Mouse (Mus musculus): ENCODE data around the gene Fhit.

The Fhit gene

GRCm38 (mm10) chr14:10345905-10346304 is 815.9 kb downstream of the Fhit start:
- DNase-seq, result no peak

GRCm38 (mm10) chr14:10344064-10344463 is 817.8 kb downstream of the Fhit start:
- DNase-seq, result no peak

GRCm38 (mm10) chr14:10316764-10317163 is 845.1 kb downstream of the Fhit start:
- DNase-seq, result no peak

GRCm38 (mm10) chr14:10312190-10312589 is 849.6 kb downstream of the Fhit start:
- no peak for DNase-seq

GRCm38 (mm10) chr14:10305286-10305685 is 856.5 kb downstream of the Fhit start:
- DNase-seq, result no peak

- no peak for DNase-seq
Measured at GRCm38 (mm10) chr14:10301497-10301896, 860.3 kb downstream of the Fhit start.

GRCm38 (mm10) chr14:10300914-10301313 is 860.9 kb downstream of the Fhit start:
- no peak for DNase-seq

GRCm38 (mm10) chr14:10299030-10299429 is 862.8 kb downstream of the Fhit start:
- DNase-seq, result no peak

- no peak for DNase-seq
Measured at GRCm38 (mm10) chr14:10289043-10289442, 872.8 kb downstream of the Fhit start.

- no peak for DNase-seq
Measured at GRCm38 (mm10) chr14:10286027-10286426, 875.8 kb downstream of the Fhit start.

GRCm38 (mm10) chr14:10228708-10229107 is 933.1 kb downstream of the Fhit start:
- DNase-seq, result no peak

- no peak for DNase-seq
Measured at GRCm38 (mm10) chr14:10221847-10222246, 940.0 kb downstream of the Fhit start.

- no peak for DNase-seq
Measured at GRCm38 (mm10) chr14:10213216-10213615, 948.6 kb downstream of the Fhit start.

GRCm38 (mm10) chr14:10211184-10211583 is 950.7 kb downstream of the Fhit start:
- DNase-seq, result no peak

- no peak for DNase-seq
Measured at GRCm38 (mm10) chr14:10209007-10209406, 952.8 kb downstream of the Fhit start.

GRCm38 (mm10) chr14:10205699-10206098 is 956.1 kb downstream of the Fhit start:
- no peak for DNase-seq

- no peak for DNase-seq
Measured at GRCm38 (mm10) chr14:10205290-10205689, 956.5 kb downstream of the Fhit start.

- DNase-seq, result no peak
Measured at GRCm38 (mm10) chr14:10194130-10194529, 967.7 kb downstream of the Fhit start.

- no peak for DNase-seq
Measured at GRCm38 (mm10) chr14:10171761-10172160, 990.1 kb downstream of the Fhit start.

GRCm38 (mm10) chr14:10166641-10167429 is 995.0 kb downstream of the Fhit start:
- DNase-seq, result no peak

- DNase-seq, result no peak
Measured at GRCm38 (mm10) chr14:10149872-10150271, 1012.0 kb downstream of the Fhit start.

- no peak for DNase-seq
Measured at GRCm38 (mm10) chr14:10139311-10139710, 1022.5 kb downstream of the Fhit start.

GRCm38 (mm10) chr14:10133873-10134272 is 1028.0 kb downstream of the Fhit start:
- DNase-seq, result no peak

- DNase-seq, result no peak
Measured at GRCm38 (mm10) chr14:10129675-10130074, 1032.2 kb downstream of the Fhit start.

- DNase-seq, result no peak
Measured at GRCm38 (mm10) chr14:10129088-10129487, 1032.7 kb downstream of the Fhit start.

Measured in spleen, adult 18-20 months (tissue).